Mouse (Mus musculus) heart, adult 2 months (tissue): Measurements from ENCODE around the gene Sema4c. TPM values are rescaled to one million over a fixed set of nuclear protein-coding genes. Genes with fewer than 3 reads are reported as not detected.
A peak's percentile ranks its signal among the peaks of the same experiment; 100 is the strongest.

Source experiments
- DNase-seq, 2 experiments: peaks; one replicate each; pipeline ENCODE4 v3.0.0; 2021
- H3K27ac ChIP-seq: fragments of 200-600 bp; 2 replicates; pipeline ENCODE4 v1.8.1; 2022
- H3K27me3 ChIP-seq: fragments of 200-500 bp; 2 replicates; pipeline ENCODE4 v1.6.1; 2012; ENCODE audit warnings: mild to moderate bottlenecking, low read length, inconsistent platforms, mixed read lengths; ENCODE audit not compliant: control insufficient read depth, insufficient read depth
- H3K36me3 ChIP-seq: fragments of 200-500 bp; 2 replicates; pipeline ENCODE4 v1.6.1; 2012; ENCODE audit warnings: low read length, inconsistent platforms; ENCODE audit not compliant: control insufficient read depth, insufficient read depth
- H3K4me1 ChIP-seq: fragments of 200-500 bp; 2 replicates; pipeline ENCODE4 v1.6.1; 2011; ENCODE audit warnings: low read length; ENCODE audit not compliant: control insufficient read depth, insufficient read depth
- H3K4me3 ChIP-seq: fragments of 200-600 bp; 2 replicates; pipeline ENCODE4 v1.8.1; 2022
- H3K79me2 ChIP-seq: fragments of 200-500 bp; replicated peaks from 2 replicates; pipeline ENCODE4 v1.6.1; 2012; ENCODE audit warnings: mild to moderate bottlenecking, inconsistent platforms, low read length, moderate library complexity, mixed read lengths; ENCODE audit not compliant: control insufficient read depth, insufficient read depth
- H3K9ac ChIP-seq: fragments of 200-500 bp; 2 replicates; pipeline ENCODE4 v1.6.1; 2012; ENCODE audit warnings: low read depth, mild to moderate bottlenecking, control low read depth, inconsistent platforms, low read length, mixed read lengths
- CTCF ChIP-seq: fragments of 200-600 bp; IDR thresholded peaks from 2 replicates; pipeline ENCODE4 v1.8.1; 2022; ENCODE audit warnings: antibody characterized with exemption, mild to moderate bottlenecking, moderate library complexity
- EP300 ChIP-seq: fragments of 200-500 bp; IDR thresholded peaks from 2 replicates; pipeline ENCODE4 v1.6.1; 2011; ENCODE audit warnings: low read depth, low read length, control low read depth; ENCODE audit not compliant: insufficient read depth
- POLR2A ChIP-seq: fragments of 200-500 bp; IDR thresholded peaks from 2 replicates; pipeline ENCODE4 v1.6.1; 2011; ENCODE audit warnings: mild to moderate bottlenecking, low read depth, low read length, control low read depth; ENCODE audit not compliant: insufficient read depth
- WGBS: fragments of 180-500 bp; shearing (Covaris S2); methylation state at CpG from one replicate; pipeline ENCODE4 v1.1.7; 2018; 5-methylcytosine and 5-hydroxymethylcytosine counted together
- intact Hi-C: fragments of 180-260 bp; cut with DNase I; formaldehyde crosslinking; loops from one replicate; pipeline ENCODE4 v1.15.1; 2025
- polyA plus RNA-seq: library from polyadenylated mRNA; depleted of rRNA; stranded (reverse); fragments of >200 nt; gene quantifications from 2 replicates; pipeline ENCODE4 v1.2.3, GENCODE M21; 2012
- total RNA-seq, 2 experiments: library from RNA; stranded (reverse); gene quantifications; 2 replicates each; pipeline ENCODE4 v1.2.3; 2021

Sema4c gene
- total and polyA plus RNA-seq, 3 experiments: 10.6 to 12.7 (median 11.1) TPM

DNA sequence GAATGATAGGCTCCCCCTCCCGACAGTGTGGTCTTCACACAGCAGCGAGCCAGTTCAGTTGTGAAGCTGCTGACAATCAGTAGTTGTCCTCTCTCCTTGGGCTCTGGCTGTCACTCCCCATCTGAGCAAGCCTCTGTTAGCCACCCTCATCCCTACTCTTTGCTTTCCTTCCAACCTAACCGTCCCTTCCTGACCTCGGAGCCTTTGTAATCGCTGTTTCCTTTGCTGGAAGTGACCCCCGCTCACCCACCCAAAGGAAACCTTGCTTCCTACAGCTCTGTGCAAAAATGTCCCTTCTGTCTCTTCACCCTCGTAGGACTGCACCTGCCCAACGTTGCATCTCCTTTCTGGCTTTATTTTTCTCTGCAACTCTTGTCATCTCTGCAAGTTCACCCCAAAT lies 24.1 kb upstream of the Sema4c start:
- DNase-seq: no peak
- Histone ChIP-seq H3K4me3 (no peak overlapping the region), H3K9ac (no peak overlapping the region), H3K27me3 (no peaks in the 10 kb centered on the region), H3K27ac (peak overlapping the region; percentile 82), H3K36me3 (no peaks in the 10 kb centered on the region), H3K79me2 (no peaks in the 10 kb centered on the region), H3K4me1 (peaks cover 25% of the 10 kb centered on the region)
- WGBS: 49% methylated on average over 8 of the region's 8 CpGs
- TF ChIP-seq POLR2A (no peak), CTCF (no peak), EP300 (no peak)
- intact Hi-C loops: no loop called here

DNA sequence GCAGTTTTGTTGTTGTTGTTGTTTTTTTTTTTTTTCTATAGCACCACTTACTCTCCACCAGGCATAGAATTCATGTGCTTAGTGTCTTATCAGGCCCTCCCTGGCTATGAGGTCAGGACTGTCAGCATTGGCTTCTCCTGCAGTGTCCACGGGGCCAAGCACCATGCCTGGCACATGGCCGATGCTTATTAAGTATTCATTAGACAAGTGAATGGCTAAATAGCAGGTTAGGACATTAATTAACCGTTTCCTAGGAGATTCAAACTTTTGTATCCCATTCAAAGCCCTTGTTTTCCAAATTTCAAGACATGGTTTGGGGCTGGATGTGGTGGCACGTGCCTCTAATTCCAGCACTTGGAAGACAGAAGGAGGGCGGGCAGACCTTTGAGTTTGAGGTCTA lies 23.1 kb upstream of the Sema4c start:
- no peak for DNase-seq
- no peaks in the 10 kb centered on the region for H3K36me3 ChIP-seq
- intact Hi-C loops: no loop called here
- H3K27me3 ChIP-seq: no peaks in the 10 kb centered on the region
- H3K9ac ChIP-seq: no peak overlapping the region; the same call in 1 of the 2 replicates
- TF ChIP-seq POLR2A (no peak), CTCF (no peak), EP300 (no peak)
- H3K79me2 ChIP-seq: no peaks in the 10 kb centered on the region
- 66% methylated on average over 5 of the region's 5 CpGs for WGBS
- H3K4me1 ChIP-seq: peaks cover 25% of the 10 kb centered on the region
- peak overlapping the region; percentile 82 for H3K27ac ChIP-seq
- H3K4me3 ChIP-seq: no peak overlapping the region

DNA sequence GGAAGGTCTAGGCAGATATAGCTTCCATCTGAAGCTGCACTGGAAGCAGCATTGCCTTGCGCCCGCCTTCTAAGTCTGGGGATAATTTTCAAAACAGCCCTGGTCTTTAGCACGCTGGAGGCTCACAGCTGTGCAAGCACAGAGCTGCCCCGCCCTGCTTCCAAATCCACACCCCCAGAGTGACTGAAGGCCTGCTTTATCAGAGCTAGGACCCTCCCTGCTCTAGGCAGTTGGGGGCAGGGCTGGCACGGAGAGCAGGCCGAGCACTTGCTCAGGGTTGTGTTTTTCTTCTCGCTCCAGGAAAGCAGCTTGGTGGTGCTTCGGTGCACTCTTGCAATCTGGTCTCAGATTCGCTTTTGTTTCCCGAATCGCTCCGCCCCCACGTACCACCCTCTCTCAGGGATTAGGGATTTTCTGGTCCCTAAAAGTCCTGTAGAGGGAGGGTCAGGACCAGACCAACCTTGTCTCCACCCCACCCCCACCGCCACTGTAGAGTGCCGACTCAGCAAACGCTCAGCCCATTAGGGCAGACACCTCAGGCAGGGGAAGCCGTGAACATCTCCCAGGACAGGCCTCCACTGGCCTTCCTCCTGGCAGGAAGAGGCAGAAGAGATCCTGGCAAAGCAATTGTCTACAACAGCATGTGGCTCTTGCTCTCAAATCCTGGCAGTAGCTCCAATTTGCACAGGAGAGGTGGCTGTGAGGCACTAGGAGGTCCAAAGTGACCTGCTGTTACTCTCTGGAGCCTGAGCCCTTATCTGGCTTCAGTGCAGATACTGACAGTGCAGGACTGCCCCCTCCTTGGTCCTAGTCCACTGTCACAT lies 22.4 kb upstream of the Sema4c start:
- Histone ChIP-seq H3K4me1 (peaks cover 25% of the 10 kb centered on the region), H3K36me3 (no peaks in the 10 kb centered on the region), H3K9ac (peak overlapping the region; percentile 34), H3K4me3 (peak overlapping the region; percentile 3; the same call in 1 of the 2 replicates), H3K27ac (peak overlapping the region; percentile 82), H3K27me3 (no peaks in the 10 kb centered on the region), H3K79me2 (no peaks in the 10 kb centered on the region)
- TF ChIP-seq EP300 (peak; percentile 50; the same call in 1 of the 2 replicates), POLR2A (peak; percentile 80), CTCF (no peak)
- intact Hi-C loops: no loop called here
- DNase-seq: peak; percentile 75 to 81
- WGBS: 4% methylated on average over 17 of the region's 17 CpGs

DNA sequence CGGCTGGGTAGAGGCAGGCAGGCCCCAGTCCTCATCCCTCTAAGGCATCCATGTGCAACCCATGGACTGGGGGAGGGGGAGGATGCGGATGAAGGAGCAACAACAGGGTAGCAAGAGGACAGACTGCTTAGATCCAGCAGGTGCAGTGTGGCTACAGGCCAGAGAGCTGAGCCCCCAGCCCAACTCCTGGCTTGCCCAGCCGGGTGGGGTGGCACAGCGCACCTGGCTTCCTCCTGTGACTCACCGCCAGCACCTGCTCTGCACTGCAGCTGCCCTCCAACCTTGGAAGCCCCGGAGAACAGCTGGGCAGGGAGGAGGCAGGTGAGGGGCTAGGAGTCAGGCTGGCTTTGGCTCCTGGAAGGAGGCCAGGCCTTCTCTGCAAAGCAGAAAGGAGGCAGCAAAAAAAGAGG lies 21.8 kb upstream of the Sema4c start:
- Histone ChIP-seq H3K9ac (peak overlapping the region; percentile 34), H3K4me1 (peaks cover 25% of the 10 kb centered on the region), H3K27ac (peak overlapping the region; percentile 82), H3K36me3 (no peaks in the 10 kb centered on the region), H3K27me3 (no peaks in the 10 kb centered on the region), H3K4me3 (peak overlapping the region; percentile 3; the same call in 1 of the 2 replicates), H3K79me2 (no peaks in the 10 kb centered on the region)
- 35% methylated on average over 6 of the region's 6 CpGs for WGBS
- no peak for TF ChIP-seq CTCF
- TF ChIP-seq POLR2A: no peak
- no peak for TF ChIP-seq EP300
- peak in 1 of 2 experiments; percentile 35 for DNase-seq
- intact Hi-C loops: no loop called here

DNA sequence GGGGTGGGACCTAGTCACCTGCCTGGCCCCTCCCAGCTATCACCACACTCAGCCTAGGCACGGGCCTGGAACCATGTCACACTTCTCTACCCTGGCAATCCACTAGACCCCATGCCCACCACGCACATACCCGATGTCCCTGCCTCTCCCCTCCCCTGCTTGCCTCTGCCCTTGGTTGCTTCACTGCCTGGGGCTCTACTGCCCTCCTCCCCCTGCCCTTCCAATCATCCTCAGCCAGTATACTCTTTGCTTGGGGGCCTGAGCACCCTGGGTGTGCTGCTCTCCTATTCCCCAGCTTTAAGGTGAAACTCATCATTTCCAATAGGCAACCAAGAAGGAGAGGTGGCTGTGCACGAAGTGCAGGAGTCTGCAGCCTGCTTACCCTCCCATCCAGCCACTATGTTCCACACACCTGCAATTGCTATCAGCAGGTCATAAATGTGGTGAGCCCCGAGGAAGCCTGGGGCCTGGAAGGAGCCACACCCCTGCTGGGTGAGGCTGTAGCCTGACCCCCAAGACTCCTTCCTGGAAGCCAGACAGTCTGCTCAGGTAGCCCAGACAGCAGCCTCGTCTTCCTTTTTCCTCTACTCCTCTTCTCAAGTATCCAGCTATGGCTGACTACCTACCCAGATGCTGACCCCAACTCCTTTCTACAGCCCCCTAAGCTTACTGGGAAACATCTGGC lies 19.0 kb upstream of the Sema4c start:
- TF ChIP-seq POLR2A (no peak), CTCF (no peak), EP300 (no peak)
- no peak overlapping the region for H3K4me3 ChIP-seq
- no peaks in the 10 kb centered on the region for H3K79me2 ChIP-seq
- WGBS: 73% methylated on average over 6 of the region's 6 CpGs
- intact Hi-C loops: no loop called here
- DNase-seq: no peak
- H3K9ac ChIP-seq: no peak overlapping the region
- H3K27ac ChIP-seq: no peak overlapping the region
- H3K4me1 ChIP-seq: peaks cover 36% of the 10 kb centered on the region
- no peaks in the 10 kb centered on the region for H3K27me3 ChIP-seq
- no peaks in the 10 kb centered on the region for H3K36me3 ChIP-seq

DNA sequence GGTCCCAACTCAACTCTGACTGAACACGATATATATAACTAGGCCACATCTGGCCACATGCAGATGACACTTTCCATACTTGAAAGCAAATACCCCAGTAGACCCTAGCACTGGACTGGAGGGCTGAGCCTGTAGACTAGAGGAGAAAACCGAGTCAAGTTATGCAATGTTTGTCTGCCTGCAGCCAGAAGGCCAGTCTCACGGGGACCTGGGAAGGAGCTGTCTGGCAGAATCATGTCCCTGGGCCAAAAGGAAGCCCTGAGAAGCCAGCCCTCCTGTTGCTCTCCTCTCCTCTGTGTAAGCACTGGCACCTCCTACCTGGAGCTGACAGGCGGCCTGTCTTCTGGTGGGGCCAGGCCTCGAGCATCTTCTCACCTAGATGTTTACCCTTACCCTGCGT lies 17.2 kb upstream of the Sema4c start:
- H3K79me2 ChIP-seq: no peaks in the 10 kb centered on the region
- H3K4me1 ChIP-seq: peaks cover 32% of the 10 kb centered on the region
- H3K4me3 ChIP-seq: no peak overlapping the region
- no peaks in the 10 kb centered on the region for H3K36me3 ChIP-seq
- TF ChIP-seq EP300 (no peak), POLR2A (no peak), CTCF (no peak)
- intact Hi-C loops: no loop called here
- no peak for DNase-seq
- H3K27ac ChIP-seq: no peak overlapping the region
- no peaks in the 10 kb centered on the region for H3K27me3 ChIP-seq
- WGBS: 65% methylated on average over 6 of the region's 6 CpGs
- no peak overlapping the region for H3K9ac ChIP-seq
